Mouse (Mus musculus) kidney, adult 18-20 months (tissue): ENCODE measurements around the gene Wdr26.
A peak's percentile ranks its signal among the peaks of the same experiment; 100 is the strongest.

ENCODE experiments used
- DNase-seq: peaks from one replicate; pipeline ENCODE4 v3.0.0; 2021

Wdr26 gene

DNA sequence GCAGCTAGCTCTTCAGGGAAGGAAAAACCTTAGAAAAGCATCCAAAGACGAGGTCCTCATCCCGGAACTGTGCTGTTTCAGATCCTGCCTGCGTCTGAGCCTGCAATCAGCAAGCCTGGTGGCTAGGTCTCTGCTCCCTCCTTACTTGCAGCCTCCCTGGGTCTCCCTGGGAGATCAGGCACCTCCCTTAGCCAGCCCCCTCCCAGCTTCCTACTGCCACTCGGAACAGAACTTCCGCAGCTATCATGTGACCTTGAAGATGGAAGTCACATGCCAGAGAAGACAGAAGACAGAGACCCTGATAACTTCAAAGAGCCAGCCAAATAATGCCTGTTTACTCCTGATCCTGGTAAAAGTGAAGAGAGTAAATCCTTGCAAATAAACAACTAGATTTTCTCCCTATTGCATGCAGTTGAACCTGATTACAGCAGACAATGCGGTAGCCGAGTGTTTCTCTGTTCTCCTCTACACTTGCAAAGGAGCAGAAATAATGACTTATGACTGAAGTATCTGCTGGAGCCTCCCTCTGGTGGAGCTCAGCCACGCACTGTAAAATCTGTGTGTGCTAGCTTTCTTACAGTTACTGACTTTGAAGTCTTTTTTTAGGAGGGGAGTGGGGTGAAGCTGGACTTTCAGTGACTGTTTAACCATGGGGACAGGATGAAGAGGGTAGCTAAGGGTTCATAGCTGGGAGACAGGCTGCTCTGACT, 22.7 kb upstream of the Wdr26 start:
- DNase-seq, result no peak

DNA sequence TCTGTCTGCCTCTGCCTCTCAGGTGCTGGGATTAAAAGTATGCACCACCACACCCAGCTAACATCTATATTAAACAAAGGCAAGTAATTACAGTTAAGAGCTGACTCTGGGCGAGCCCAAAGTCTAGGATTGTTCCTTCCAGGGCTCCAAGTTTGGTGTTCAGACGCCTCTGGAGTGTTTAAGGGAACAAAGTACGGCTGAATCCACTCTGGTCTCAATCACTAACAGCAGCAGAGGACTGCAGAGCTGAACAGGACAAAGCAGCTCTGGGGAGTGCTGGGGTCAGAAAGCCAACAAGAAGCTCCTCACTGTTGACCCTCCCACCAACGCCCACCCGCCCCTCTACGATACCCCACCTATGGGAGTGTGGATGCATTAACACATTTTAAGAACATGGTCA, 21.9 kb upstream of the Wdr26 start:
- DNase-seq, result no peak

DNA sequence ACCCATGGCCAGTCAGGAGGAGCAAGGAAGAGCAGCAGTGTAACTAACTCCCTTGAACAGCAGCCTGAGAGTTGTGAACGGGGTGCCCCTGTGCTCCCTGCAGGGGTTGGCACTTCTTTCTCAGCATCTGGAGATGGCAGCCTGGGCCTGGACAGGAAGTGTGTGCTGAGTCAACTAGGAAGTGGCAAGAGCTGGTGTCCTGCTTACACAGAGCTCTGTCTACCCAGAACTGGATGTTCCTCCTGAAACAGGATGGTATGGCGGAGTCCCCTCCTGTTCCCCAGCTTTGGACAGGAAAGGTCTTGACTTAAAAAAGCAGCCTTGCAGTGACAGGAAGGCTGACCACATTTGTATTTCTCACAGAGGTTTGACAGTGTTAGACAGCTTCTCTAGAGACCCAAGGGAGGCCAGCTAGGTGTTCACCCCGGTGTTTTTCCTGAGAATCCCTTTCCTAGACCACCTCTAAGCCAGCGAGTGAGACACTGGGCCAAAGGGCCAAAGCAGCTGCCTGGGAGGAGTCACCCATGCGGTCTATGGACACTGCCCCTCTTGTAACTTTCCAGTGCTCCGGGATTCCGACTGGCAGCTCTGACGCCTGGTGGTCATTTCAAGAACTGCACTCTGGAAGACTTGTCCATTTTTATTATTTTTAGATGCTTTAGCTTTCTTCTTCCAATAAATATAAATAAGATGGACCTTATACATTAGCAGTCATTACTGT, 20.7 kb upstream of the Wdr26 start:
- peak; percentile 79 for DNase-seq

DNA sequence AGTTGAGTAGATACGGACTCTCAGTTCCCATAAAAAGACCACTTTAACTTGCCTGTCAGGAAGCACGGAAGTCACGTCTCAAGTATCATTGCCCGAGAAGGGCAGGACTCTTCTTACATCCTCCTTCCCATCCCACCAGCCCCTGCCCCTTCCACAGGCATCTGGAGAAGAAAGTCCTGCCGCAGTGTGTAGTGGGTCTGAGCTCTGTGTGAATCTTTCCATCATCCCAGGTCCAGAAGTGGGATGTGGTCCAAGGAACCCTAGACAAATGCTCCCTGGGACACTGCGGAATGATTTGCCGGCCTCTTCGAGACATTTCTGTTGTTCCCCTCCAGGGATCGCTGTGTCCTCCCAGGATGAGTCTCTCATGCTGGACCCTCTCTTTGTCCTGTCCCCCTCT, 20.0 kb upstream of the Wdr26 start:
- no peak for DNase-seq

DNA sequence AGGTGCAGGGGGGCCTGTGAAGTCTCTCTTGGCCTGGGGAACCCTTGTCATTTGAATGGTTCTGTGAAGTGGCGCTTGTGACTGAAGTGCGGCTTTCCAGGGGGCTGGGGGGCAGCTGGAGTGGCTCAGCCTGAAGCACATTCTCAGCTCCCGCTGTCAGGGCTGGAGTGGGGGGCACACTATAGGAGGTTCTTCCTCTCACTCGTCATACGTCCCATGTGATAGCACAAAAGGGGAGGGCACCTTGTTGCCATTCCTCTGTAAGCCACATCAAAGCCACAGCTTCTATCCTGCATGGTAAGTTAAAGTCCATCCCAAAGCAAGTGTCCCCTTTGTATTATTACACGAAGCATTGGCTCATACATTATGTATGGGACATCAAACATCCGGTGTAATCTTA, 19.5 kb upstream of the Wdr26 start:
- DNase-seq, result no peak

DNA sequence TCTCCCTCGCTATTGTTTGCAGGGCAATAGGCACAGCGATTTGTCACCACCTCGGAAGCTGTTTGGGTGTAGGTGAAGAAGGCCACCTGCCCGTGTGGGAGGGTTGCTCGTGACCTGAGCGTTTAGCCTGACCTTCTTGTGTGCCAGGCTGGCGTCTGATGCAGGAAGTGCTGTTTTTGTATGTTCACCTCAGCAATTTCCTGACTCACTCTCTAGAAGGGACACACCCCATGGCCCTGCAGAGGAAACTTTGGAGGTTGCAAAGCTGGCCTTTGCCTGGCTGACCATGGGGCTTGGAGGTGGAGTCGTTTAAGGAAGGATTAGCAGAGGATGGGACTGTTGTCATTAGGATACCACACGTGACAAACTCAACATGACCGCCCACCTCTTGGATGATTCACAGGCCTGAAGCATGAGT, 18.9 kb upstream of the Wdr26 start:
- DNase-seq, result no peak

DNA sequence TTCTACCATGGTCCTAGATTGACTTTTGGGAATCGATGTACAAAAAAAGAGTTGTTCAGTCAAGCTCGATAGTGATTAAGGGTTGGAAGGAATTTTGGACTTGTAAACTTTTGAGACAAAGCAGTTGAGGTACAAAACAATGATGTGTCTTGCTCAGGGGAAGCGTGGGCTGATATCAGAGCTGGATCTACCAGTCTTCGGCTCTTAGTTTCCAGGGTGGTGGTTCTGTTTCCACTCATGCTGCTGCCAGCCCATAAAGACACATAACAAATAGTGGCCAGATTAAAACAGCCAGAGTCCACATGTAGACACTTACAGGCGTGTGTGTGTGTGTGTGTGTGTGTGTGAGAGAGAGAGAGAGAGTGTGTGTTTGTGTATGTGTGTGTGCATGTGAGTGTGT, 17.2 kb upstream of the Wdr26 start:
- DNase-seq, result no peak

DNA sequence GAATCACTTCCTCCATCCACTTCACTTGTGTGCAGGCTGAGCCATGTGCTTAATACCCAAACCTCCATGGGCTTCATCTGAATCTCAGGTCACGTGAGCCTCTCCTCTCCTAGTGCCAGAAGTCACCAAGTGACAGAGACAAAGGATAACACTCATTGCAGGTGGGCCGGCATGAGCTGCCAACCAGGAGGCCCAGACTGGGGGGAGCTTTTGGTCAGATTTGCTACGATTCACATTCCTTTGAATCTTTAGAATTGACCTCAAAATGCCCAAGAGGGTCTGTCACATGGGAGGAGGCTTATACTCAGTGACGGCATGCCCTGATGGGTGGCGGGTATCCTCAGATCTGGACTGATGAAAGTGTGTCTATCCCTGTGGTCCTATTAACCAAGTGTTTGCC, 16.8 kb upstream of the Wdr26 start:
- DNase-seq, result no peak

DNA sequence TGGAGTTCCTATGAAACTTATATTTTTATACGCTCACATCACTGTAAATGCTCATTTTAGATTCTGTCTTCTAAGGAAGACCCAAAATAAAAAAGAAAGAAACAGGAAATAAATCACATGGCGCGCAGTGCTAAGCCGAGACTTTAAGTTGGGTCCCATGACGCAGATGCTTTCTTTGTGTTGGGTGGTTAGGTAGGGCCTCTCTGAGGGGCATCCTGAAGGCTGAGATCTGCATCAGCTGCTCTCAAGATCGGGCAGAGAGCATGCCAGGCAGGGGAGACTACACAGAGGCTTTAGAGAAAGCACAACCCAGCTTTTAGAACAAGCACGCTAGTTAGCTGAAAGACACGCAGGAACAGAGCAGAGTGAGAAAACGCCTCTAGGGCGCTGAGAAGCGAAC, 16.0 kb upstream of the Wdr26 start:
- DNase-seq, result no peak

DNA sequence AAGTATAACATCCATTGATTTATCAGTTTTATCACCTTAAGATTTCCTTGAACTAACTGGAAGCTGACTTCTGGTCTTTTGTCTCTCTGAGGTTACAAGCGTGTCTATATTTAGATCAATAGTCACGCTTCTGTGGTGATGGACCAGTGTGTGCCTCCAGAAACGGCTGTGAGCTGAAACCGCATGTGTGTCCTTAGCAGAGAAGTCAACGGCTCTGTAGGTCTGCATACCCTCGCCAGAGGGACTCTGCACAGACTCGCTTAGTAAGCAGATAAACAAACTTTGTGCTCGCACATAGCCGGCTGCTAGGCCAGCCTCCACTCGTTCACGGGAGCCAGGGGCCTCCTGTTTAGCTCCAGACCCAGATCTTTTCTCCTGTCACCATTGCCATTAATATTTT, 15.0 kb upstream of the Wdr26 start:
- no peak for DNase-seq

DNA sequence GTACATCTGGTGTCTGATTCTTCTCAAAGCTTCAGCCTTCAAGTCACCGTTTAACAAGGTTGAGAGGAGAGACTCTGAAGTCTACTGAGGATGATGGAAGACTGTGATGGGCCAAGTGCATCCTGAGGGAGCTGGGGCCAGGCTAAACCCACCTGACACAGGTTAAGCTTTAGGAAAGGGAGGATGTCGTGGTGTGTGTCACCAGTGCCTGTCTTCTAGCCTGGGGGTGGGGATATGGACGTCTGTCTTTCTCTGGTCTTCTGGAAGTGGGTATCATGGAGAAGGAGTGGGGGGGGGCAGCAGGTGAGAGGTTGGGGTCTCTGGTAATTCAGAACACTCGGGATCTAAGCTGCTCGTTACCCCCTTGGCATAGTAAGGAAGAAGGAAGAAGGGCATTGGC, 13.5 kb upstream of the Wdr26 start:
- no peak for DNase-seq

DNA sequence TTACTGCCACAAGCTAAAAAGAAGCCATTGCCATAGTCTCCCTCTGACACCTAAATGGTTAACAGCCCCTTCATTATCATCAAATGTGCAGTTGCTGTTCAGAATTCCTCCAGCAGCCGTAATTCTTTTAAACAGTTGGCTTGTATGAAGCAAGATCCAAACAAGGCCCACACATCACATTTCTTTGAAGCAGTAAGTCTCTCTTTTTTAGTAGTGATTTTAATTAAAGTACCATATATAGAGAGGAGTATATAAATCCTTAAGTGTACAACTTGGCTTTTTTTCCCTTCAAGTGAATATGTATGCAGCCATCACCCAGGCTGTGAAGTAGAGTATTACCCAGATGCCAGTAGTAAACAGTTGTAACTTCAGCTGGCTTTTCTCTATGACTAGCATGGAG, 10.2 kb upstream of the Wdr26 start:
- DNase-seq, result no peak

DNA sequence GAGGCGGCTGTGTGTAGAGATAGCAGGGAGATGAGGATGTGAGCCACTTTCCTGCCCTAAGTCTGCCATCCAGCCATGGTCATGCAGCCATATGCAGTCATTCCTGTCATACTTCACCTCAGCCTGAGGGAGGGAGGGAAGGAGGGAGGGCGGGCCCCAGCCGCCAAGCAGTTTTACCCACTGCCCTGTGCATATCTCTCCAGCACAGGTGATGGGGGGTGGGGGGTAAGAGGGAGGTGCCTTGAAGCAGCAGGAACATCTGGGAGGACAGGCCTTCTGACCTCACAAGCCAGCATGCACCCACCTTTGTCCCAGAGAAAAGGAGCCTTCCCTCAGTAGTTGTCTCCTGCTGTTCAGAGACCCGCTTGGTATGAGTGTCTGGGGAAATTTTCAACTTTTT, 4.5 kb upstream of the Wdr26 start:
- DNase-seq, result no peak

DNA sequence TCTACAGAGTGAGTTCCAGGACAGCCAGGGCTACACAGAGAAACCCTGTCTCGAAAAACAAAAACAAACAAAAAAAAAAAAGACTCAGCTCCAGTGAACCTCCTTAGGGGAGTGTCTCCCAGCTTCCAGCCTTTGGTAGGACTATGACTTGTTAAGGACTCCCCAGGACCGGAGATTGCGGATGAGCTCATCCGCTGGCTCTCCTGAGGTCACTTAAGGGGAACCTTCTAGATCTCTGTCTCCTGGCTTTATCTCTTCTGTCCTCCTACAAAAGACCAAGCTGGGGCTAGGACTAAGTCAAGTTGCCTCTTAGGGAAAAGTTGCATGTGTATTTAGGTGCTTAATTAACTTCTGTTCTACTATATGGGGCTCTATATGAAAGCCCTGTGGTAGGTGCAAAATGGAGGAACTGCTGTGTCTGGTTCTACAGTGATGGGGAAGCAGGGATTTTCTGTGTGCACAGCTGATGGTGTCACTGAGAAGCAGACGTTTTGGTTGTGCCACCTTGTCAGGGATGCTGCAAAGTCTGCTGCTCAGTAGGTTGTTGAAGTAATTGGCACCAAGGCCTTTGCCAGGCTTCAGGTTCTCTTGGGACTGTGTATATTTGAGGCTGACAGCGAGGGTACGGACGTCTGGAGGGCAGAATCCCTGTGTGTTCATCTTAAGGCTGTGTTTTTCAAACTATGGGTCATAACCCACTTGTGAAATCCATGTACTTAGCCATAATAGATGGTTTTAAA, 2.7 kb upstream of the Wdr26 start:
- DNase-seq, result no peak

DNA sequence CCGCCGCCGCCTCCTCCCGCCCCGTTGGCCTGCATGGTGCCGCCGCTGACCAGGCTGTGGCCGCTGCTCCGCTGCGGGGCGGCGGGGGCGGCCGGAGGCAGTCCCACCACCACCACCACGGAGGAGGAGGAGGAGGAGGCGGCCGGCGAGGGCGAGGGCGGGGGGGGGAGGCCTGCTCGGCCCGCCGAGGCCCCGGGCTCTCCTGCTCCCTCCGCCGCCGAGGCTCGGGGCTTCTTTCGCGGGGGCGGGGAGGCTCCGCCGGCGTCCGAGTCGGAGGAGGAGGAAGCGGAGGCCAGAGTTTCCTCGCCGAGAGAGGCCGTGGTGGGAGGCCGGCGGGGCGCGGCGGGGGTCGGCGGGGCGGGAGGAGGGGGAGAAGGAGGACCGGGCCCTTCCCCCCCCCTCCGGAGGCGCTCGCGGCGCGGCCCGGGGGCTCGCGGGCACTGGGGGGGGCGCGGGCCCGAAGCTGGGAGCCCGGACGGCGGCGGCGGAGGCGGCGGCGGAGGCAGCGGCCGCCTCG, 340 bp downstream of the Wdr26 start:
- peak; percentile 52 for DNase-seq

DNA sequence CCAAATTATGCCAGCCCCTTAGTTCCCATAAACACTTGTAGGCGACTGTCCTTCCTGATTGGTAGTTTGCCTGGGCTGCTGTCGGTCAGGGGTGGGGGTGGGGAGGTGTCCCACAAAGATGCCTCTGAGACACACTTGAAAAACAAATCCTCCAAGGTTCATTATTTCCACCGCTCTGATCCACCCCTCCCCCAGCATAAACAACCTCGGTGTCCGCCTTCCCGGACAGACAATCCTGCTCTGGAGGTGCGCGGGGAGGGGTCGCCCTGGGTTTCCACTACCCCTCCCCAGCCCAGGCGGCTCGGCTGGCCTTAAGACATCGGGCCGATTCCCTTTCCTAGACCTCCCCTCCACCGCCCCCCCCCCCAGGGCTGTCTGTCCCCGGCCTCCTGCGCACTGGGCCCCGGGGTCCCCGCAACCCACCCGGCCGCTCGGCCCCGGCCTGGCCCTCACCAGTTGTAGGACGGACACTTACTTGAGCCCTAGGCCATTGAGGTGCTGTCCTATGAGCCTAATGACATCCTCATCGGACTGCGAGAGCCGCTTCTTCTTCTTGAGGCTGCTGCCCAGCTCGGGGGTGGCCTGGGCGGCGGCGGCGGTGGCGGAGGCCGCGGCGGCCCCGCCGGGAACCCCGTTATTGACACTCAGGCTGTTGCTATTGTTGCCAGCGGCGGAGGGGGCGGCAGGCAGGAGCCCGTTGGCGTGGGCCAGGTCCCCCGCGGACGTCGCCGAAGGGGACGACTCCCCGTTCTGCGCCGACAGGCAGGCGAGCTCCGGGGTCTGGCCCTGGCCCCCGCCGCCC, 999 bp downstream of the Wdr26 start:
- DNase-seq, result peak; percentile 52

DNA sequence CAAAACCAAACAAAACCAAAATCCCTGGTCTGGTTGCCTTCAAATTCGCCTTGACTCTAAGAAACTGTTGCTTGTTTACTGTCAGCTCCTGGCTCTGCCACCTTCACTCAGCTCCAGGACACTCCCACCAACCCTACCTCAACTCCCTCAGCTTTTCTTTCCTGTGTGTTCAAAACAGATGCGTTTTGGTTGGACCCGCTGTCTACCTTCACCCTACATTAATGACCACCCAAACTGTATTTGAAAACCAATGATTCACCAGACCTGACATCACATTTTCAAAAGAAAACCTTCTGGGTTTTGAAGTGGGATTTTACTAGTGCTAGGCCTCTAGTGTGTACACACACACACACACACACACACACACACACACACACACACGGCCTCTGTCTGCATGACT, 1.7 kb downstream of the Wdr26 start:
- no peak for DNase-seq

DNA sequence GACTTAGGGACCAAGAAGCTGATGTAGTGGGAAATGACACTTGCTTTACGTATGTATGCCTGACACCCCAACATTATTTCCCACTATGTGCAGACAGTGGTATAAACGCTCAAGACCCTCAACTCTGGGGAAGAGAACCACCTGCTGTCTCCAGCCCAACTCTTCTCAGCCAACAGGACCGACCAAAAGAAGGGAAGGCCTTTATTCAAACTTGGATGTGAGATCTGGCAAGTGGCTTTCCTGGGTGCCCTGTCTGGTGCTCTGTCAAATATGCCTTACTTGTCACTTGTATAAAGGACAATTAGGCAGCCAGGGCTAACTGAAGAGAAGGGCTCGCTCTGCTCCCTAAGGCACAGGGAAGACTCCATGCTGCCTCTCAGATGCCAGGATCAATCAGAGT, 12.4 kb downstream of the Wdr26 start:
- DNase-seq, result no peak

DNA sequence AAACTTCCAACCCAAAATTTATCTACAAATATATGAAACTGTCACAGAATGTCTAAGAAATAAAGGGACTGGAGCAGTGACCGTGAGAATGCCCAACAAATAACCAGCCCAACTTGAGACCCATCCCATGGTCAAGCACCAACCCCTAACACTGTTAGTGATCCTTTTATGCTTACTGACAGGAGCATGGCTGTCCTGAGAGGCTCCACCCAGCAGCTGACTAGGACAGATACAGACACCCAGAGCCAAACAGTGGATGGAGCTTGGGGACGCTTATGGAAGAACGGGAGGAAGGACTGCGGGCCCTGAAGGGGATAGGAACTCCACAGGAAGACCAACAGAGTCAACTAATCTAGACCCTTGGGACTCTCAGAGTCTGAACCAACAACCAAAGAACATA, 22.9 kb downstream of the Wdr26 start:
- no peak for DNase-seq

DNA sequence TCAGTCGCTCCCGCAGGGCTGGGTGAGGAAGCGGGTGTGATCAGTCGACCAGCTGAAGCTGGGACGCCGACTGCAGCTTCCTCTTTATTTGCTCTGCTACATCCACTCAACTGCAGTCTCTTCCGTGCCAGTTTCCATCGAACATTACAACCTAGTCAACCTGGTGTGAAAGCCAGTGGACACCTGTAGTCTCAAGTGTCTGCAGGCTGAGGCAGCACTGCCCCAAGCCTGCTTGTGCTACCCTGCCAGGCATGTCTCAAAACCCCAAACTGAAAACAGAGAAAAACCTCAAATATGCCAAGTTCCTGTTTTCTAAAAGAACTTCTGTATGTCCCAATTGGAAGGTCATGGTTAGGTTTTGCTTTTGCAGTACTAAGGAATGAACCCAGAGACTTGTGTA, 41.6 kb downstream of the Wdr26 start:
- no peak for DNase-seq

DNA sequence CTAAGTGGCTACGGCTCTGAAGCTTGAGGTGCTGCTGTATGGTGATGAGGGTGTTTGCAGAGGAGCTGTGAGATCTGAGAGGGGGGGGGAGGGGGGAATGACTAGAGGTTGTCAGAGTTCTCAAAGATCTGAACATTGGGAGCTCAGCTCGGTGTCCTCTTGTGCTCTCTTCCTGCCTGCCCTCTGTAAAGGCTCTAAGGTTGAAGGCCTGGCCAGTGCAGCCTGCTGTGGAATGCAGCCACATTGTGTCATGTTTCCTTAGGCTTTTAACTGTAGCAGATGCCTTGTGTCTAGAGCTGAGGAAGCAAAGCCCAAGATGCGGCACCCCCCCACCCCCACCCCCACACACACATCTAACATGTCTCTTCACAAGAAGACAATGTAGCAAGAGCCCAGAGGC, 43.4 kb downstream of the Wdr26 start:
- no peak for DNase-seq

DNA sequence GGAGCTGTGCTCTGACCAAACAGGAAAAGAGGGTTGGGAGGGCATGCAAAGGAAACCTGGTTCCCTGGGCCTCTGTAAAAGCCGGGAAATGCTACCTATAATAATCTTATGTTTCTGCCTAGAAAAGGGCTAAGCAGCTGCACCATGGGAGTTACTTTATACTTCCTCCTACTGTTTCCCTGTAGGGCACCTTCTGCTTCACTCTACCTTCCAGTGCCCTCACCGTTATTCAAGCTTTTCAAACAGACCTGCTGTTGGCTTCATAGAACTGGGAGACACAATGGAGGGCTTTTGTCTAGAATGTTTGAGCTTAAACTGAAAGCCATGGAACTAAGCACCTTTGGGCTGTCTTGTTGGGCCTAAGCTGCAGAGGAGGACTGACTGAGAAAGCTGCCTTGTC, 44.0 kb downstream of the Wdr26 start:
- DNase-seq, result no peak

DNA sequence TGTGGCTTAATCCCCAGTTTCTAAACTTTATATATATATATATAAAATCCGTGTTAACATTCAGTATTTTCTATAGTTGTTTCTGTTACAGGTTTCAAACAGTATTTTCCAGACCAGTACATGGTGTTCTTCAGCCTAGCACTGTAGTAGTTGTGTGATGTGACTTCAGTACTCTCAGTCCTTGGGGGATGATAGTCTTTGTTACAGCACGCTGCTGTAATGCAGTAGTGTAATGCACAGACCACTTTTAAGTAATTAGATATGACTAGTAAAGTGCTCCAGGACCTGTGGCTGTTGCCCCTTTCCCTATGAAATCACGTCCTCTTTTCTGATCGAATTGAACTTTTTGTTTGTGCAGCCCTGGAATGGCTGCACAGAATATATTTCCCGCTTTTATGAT, 60.3 kb downstream of the Wdr26 start:
- no peak for DNase-seq
